Mouse (Mus musculus) megakaryocyte, embryonic 14.5 days (primary cell): ENCODE results near the gene Dpysl5.

Source experiments
- FLI1 ChIP-seq: IDR thresholded peaks from 2 replicates; pipeline ENCODE4 v1.6.1; 2012; ENCODE audit warnings: low read length, inconsistent platforms, mixed read lengths
- GATA1 ChIP-seq: IDR thresholded peaks from 3 replicates; pipeline ENCODE4 v1.6.1; 2012; ENCODE audit warnings: mixed read lengths, low read length, inconsistent platforms, borderline replicate concordance

DNA sequence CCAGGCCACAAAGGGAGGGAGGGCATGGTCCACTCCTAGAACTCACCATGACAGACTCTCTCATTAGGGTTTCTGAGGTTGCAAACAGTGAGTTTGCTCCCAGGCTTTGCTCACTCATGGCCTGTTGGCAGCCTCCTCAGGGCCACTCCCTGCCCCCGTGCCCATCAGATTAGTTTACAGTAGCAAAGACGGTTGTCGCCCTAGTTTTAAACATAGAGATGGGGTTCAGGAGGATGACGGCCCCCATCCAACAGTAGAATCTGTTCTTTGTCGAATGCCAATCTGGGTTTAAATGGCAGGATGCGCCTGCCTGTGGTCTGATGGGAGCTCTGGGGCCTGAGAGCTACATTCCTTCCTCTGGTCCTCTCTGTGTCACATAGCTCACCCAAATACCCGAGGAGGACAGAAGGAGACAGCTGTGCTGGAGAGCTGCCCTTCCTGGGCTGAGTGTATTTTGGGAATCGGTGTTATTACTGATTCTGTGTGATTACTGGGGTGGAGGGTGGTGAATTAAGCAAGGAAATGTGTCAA lies 105.0 kb downstream of the Dpysl5 start:
- TF ChIP-seq GATA1 (no peak), FLI1 (no peak)
